Mouse (Mus musculus): ENCODE measurements around the gene Tap2.

DNA sequence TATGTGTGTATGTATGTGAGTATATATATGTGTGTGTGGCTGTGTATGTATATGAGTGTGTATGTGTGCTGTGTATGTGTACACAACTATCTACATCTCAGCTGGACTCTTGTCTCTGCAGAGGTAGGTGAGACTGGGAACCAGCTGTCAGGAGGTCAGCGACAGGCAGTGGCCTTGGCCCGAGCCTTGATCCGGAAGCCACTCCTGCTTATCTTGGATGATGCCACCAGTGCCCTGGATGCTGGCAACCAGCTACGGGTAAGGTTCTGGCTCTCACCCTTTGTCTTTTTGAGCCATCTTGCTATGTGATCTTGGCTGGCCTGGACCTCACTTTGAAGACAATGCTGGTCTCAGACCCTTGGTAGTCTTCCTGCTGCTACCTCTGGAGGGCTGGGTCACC is 8.6 kb upstream of the Tap2 start:
- TF ChIP-seq CTCF (IDR thresholded peaks at IDR 0.05; ENCODE audit: control insufficient read depth, insufficient read depth, low read length), result no peak
- no peak for TF ChIP-seq POLR2A (IDR thresholded peaks at IDR 0.05; ENCODE audit: borderline replicate concordance, control insufficient read depth, low read depth, low read length)

All from bone marrow, adult 2 months (tissue).